Mouse (Mus musculus) stomach, postnatal 0 days (tissue): Measurements from ENCODE around the gene Arhgap6.

ENCODE experiments used
- CTCF ChIP-seq: IDR thresholded peaks from 2 replicates; pipeline ENCODE4 v1.5.1; 2016; ENCODE audit warnings: antibody characterized with exemption, low read depth, mild to moderate bottlenecking, moderate library complexity
- EP300 ChIP-seq: optimal IDR thresholded peaks from 2 replicates; pipeline ENCODE3; 2016; ENCODE audit warnings: antibody characterized with exemption

GRCm38 (mm10) chrX:169140467-169140866 is 345.6 kb downstream of the Arhgap6 start:
- no peak for TF ChIP-seq CTCF
- TF ChIP-seq EP300: no peak
